Mouse (Mus musculus): ENCODE measurements around the gene Anapc10. TPM values are rescaled to one million over a fixed set of nuclear protein-coding genes. Genes with fewer than 3 reads are reported as not detected.
"Not testable (repeated sequence)": the region's sequence is repeated elsewhere in the genome, so short reads cannot be mapped to it uniquely, and the experiment has no call there.

Gene Anapc10
- polyA plus RNA-seq, 1 experiment from 2014 or later = 33.6 TPM

GRCm38 (mm10) chr8:79721537-79721936 is 9.9 kb downstream of the Anapc10 start:
- H3K4me3 ChIP-seq (ENCODE audit: low read length) = no peak overlapping the region

GRCm38 (mm10) chr8:79723308-79723707 is 11.7 kb downstream of the Anapc10 start:
- Histone ChIP-seq H3K9ac (replicated peaks; ENCODE audit: low read length) (no peak overlapping the region), H3K4me3 (ENCODE audit: low read length) (no peak overlapping the region), H3K4me1 (ENCODE audit: insufficient read depth, low read length) (no peaks in the 10 kb centered on the region), H3K4me2 (replicated peaks; ENCODE audit: low read depth, low read length) (no peak overlapping the region), H3K27me3 (ENCODE audit: insufficient read depth, low read length) (no peaks in the 10 kb centered on the region), H3K27ac (ENCODE audit: low read length) (no peak overlapping the region), H3K9me3 (ENCODE audit: low read length) (no peaks in the 10 kb centered on the region), H3K36me3 (ENCODE audit: insufficient read depth, low read length) (peaks cover 19% of the 10 kb centered on the region)
- ATAC-seq (ENCODE audit: low FRiP score, low TSS enrichment) = no peak

More at GRCm38 (mm10) chr8:79721537-79721936, 9.9 kb downstream of the Anapc10 start:
- Histone ChIP-seq H3K4me1 (ENCODE audit: insufficient read depth, low read length) (no peaks in the 10 kb centered on the region), H3K9ac (replicated peaks; ENCODE audit: low read length) (no peak overlapping the region), H3K4me2 (replicated peaks; ENCODE audit: low read depth, low read length) (no peak overlapping the region), H3K36me3 (ENCODE audit: insufficient read depth, low read length) (peaks cover 21% of the 10 kb centered on the region), H3K27me3 (ENCODE audit: insufficient read depth, low read length) (no peaks in the 10 kb centered on the region), H3K27ac (ENCODE audit: low read length) (no peak overlapping the region), H3K9me3 (ENCODE audit: low read length) (no peaks in the 10 kb centered on the region)
- ATAC-seq (ENCODE audit: low FRiP score, low TSS enrichment) = no peak

- Histone ChIP-seq H3K9me3 (ENCODE audit: low read length) (no peaks in the 10 kb centered on the region), H3K4me1 (ENCODE audit: insufficient read depth, low read length) (no peaks in the 10 kb centered on the region), H3K27ac (ENCODE audit: low read length) (no peak overlapping the region), H3K27me3 (ENCODE audit: insufficient read depth, low read length) (no peaks in the 10 kb centered on the region), H3K4me2 (replicated peaks; ENCODE audit: low read depth, low read length) (no peak overlapping the region), H3K4me3 (ENCODE audit: low read length) (no peak overlapping the region), H3K9ac (replicated peaks; ENCODE audit: low read length) (no peak overlapping the region), H3K36me3 (ENCODE audit: insufficient read depth, low read length) (peaks cover 19% of the 10 kb centered on the region)
- ATAC-seq (ENCODE audit: low FRiP score, low TSS enrichment) = no peak
- 39% methylated on average over 3 of the region's 3 CpGs for WGBS
Observed at GRCm38 (mm10) chr8:79724589-79724988, 13.0 kb downstream of the Anapc10 start.

GRCm38 (mm10) chr8:79727900-79728299 is 16.3 kb downstream of the Anapc10 start:
- no peak overlapping the region for H3K9ac ChIP-seq (replicated peaks; ENCODE audit: low read length)
- WGBS = 100% methylated on average over 1 of the region's 1 CpGs
- H3K4me2 ChIP-seq (replicated peaks; ENCODE audit: low read depth, low read length) = no peak overlapping the region
- no peaks in the 10 kb centered on the region for H3K27me3 ChIP-seq (ENCODE audit: insufficient read depth, low read length)
- H3K4me1 ChIP-seq (ENCODE audit: insufficient read depth, low read length) = no peaks in the 10 kb centered on the region
- no peaks in the 10 kb centered on the region for H3K9me3 ChIP-seq (ENCODE audit: low read length)
- no peak overlapping the region for H3K4me3 ChIP-seq (ENCODE audit: low read length)
- no peak overlapping the region for H3K27ac ChIP-seq (ENCODE audit: low read length)
- no peak for ATAC-seq (ENCODE audit: low FRiP score, low TSS enrichment)
- 0 out of 2 replicates have a peak, but pooled peaks cover 5% of the 10 kb centered on the region for H3K36me3 ChIP-seq (ENCODE audit: insufficient read depth, low read length)

- Histone ChIP-seq H3K4me3 (ENCODE audit: low read length) (no peak overlapping the region), H3K27me3 (ENCODE audit: insufficient read depth, low read length) (no peaks in the 10 kb centered on the region), H3K4me2 (replicated peaks; ENCODE audit: low read depth, low read length) (no peak overlapping the region), H3K27ac (ENCODE audit: low read length) (no peak overlapping the region), H3K36me3 (ENCODE audit: insufficient read depth, low read length) (peaks cover 6% of the 10 kb centered on the region; the same call in 1 of the 2 replicates), H3K4me1 (ENCODE audit: insufficient read depth, low read length) (no peaks in the 10 kb centered on the region), H3K9ac (replicated peaks; ENCODE audit: low read length) (no peak overlapping the region), H3K9me3 (ENCODE audit: low read length) (no peaks in the 10 kb centered on the region)
- ATAC-seq (ENCODE audit: low FRiP score, low TSS enrichment) = no peak
- WGBS = 18% methylated on average over 2 of the region's 2 CpGs
Observed at GRCm38 (mm10) chr8:79734304-79734703, 22.7 kb downstream of the Anapc10 start.

- Histone ChIP-seq H3K4me3 (ENCODE audit: low read length) (no peak overlapping the region), H3K4me1 (ENCODE audit: insufficient read depth, low read length) (no peaks in the 10 kb centered on the region)
Observed at GRCm38 (mm10) chr8:79748171-79748570, 36.6 kb downstream of the Anapc10 start.

GRCm38 (mm10) chr8:79748591-79748990 is 37.0 kb downstream of the Anapc10 start:
- no peak overlapping the region for H3K4me2 ChIP-seq (replicated peaks; ENCODE audit: low read depth, low read length)
- H3K9me3 ChIP-seq (ENCODE audit: low read length) = no peaks in the 10 kb centered on the region
- H3K36me3 ChIP-seq (ENCODE audit: insufficient read depth, low read length) = 0 out of 2 replicates have a peak, but pooled peaks cover 3% of the 10 kb centered on the region
- H3K27me3 ChIP-seq (ENCODE audit: insufficient read depth, low read length) = no peaks in the 10 kb centered on the region
- H3K4me3 ChIP-seq (ENCODE audit: low read length) = no peak overlapping the region
- H3K9ac ChIP-seq (replicated peaks; ENCODE audit: low read length) = no peak overlapping the region
- H3K27ac ChIP-seq (ENCODE audit: low read length) = no peak overlapping the region
- H3K4me1 ChIP-seq (ENCODE audit: insufficient read depth, low read length) = no peaks in the 10 kb centered on the region
- ATAC-seq (ENCODE audit: low FRiP score, low TSS enrichment) = no peak
- WGBS = 65% methylated on average over 4 of the region's 4 CpGs

More at GRCm38 (mm10) chr8:79748171-79748570, 36.6 kb downstream of the Anapc10 start:
- Histone ChIP-seq H3K36me3 (ENCODE audit: insufficient read depth, low read length) (0 out of 2 replicates have a peak, but pooled peaks cover 3% of the 10 kb centered on the region), H3K27ac (ENCODE audit: low read length) (no peak overlapping the region), H3K27me3 (ENCODE audit: insufficient read depth, low read length) (no peaks in the 10 kb centered on the region), H3K9me3 (ENCODE audit: low read length) (no peaks in the 10 kb centered on the region), H3K9ac (replicated peaks; ENCODE audit: low read length) (no peak overlapping the region), H3K4me2 (replicated peaks; ENCODE audit: low read depth, low read length) (no peak overlapping the region)
- no peak for ATAC-seq (ENCODE audit: low FRiP score, low TSS enrichment)
- WGBS = 58% methylated on average over 2 of the region's 2 CpGs

GRCm38 (mm10) chr8:79750305-79750704 is 38.7 kb downstream of the Anapc10 start:
- 62% methylated on average over 2 of the region's 2 CpGs for WGBS
- H3K36me3 ChIP-seq (ENCODE audit: insufficient read depth, low read length) = 0 out of 2 replicates have a peak, but pooled peaks cover 3% of the 10 kb centered on the region
- no peak overlapping the region for H3K9ac ChIP-seq (replicated peaks; ENCODE audit: low read length)
- H3K9me3 ChIP-seq (ENCODE audit: low read length) = no peaks in the 10 kb centered on the region
- H3K27ac ChIP-seq (ENCODE audit: low read length) = no peak overlapping the region
- no peaks in the 10 kb centered on the region for H3K4me1 ChIP-seq (ENCODE audit: insufficient read depth, low read length)
- no peak for ATAC-seq (ENCODE audit: low FRiP score, low TSS enrichment)
- no peaks in the 10 kb centered on the region for H3K27me3 ChIP-seq (ENCODE audit: insufficient read depth, low read length)
- H3K4me3 ChIP-seq (ENCODE audit: low read length) = no peak overlapping the region
- no peak overlapping the region for H3K4me2 ChIP-seq (replicated peaks; ENCODE audit: low read depth, low read length)

- not testable (repeated sequence) for H3K27ac ChIP-seq (ENCODE audit: low read length); H3K4me3 ChIP-seq (ENCODE audit: low read length); H3K4me1 ChIP-seq (ENCODE audit: insufficient read depth, low read length); H3K9ac ChIP-seq (replicated peaks; ENCODE audit: low read length); ATAC-seq (ENCODE audit: low FRiP score, low TSS enrichment); H3K27me3 ChIP-seq (ENCODE audit: insufficient read depth, low read length); H3K36me3 ChIP-seq (ENCODE audit: insufficient read depth, low read length); H3K4me2 ChIP-seq (replicated peaks; ENCODE audit: low read depth, low read length); H3K9me3 ChIP-seq (ENCODE audit: low read length)
- WGBS = 88% methylated on average over 2 of the region's 2 CpGs
Observed at GRCm38 (mm10) chr8:79794873-79795272, 83.3 kb downstream of the Anapc10 start.

GRCm38 (mm10) chr8:79796690-79797089 is 85.1 kb downstream of the Anapc10 start:
- H3K36me3 ChIP-seq (ENCODE audit: insufficient read depth, low read length) = no peaks in the 10 kb centered on the region
- no peaks in the 10 kb centered on the region for H3K4me1 ChIP-seq (ENCODE audit: insufficient read depth, low read length)
- no peak overlapping the region for H3K27ac ChIP-seq (ENCODE audit: low read length)
- ATAC-seq (ENCODE audit: low FRiP score, low TSS enrichment) = no peak
- H3K27me3 ChIP-seq (ENCODE audit: insufficient read depth, low read length) = no peaks in the 10 kb centered on the region
- no peak overlapping the region for H3K4me3 ChIP-seq (ENCODE audit: low read length)
- no peak overlapping the region for H3K9ac ChIP-seq (replicated peaks; ENCODE audit: low read length)
- WGBS = 57% methylated on average over 7 of the region's 7 CpGs
- H3K9me3 ChIP-seq (ENCODE audit: low read length) = no peaks in the 10 kb centered on the region
- no peak overlapping the region for H3K4me2 ChIP-seq (replicated peaks; ENCODE audit: low read depth, low read length)

All from kidney, embryonic 16.5 days (tissue).